Comparison of ENCODE assay signal across 22 mouse cellular contexts in genomic region chr16:10911061-10911460, GRCm38 (mm10).
DNase-seq lines count a peak whose midpoint lies in the region; ATAC-seq lines count a peak whose summit lies in the region.
"Had no signal": no experiment of that assay in that cellular context is flagged by ENCODE, and none has a peak within 500 bp of the region (broad histone marks: within the 10 kb centered on the region; RNA-seq: fewer than 3 reads in every experiment).

No protein-coding gene starts in this region.

- H3K4me1 ChIP-seq in heart, embryonic 11.5 days (ENCODE audit: control insufficient read depth, insufficient read depth, low read length), result no peaks in the 10 kb centered on the region
- peaks cover 13% of the 10 kb centered on the region for H3K4me1 ChIP-seq in heart, embryonic 10.5 days

- no peaks in the 10 kb centered on the region for H3K9me3 ChIP-seq in heart, embryonic 11.5 days (replicated peaks; ENCODE audit: control insufficient read depth, low read length)
- no peaks in the 10 kb centered on the region for H3K9me3 ChIP-seq in heart, embryonic 10.5 days
- H3K9me3 ChIP-seq: G1E had no signal

- no peak overlapping the region for H3K4me2 ChIP-seq in heart, embryonic 11.5 days

- no peaks in the 10 kb centered on the region for H3K36me3 ChIP-seq in heart, embryonic 11.5 days (ENCODE audit: control insufficient read depth, insufficient read depth, low read length)
- H3K36me3 ChIP-seq in heart, embryonic 10.5 days, result no peaks in the 10 kb centered on the region
- H3K36me3 ChIP-seq: G1E had no signal

- H3K27me3 ChIP-seq in heart, embryonic 11.5 days (ENCODE audit: control insufficient read depth, insufficient read depth, low read length), result no peaks in the 10 kb centered on the region
- H3K27me3 ChIP-seq in heart, embryonic 10.5 days (ENCODE audit: insufficient read depth, poor library complexity, severe bottlenecking), result no peaks in the 10 kb centered on the region
- H3K27me3 ChIP-seq: CH12.LX, Patski had no signal

- peak; percentile 53 to 71 for DNase-seq in adrenal gland, adult (ENCODE audit: inconsistent age in 2 of 2, low spot score in 1 of 2)
- DNase-seq in adrenal gland, postnatal 14 days, result no peak
- peak; percentile 45 for DNase-seq in adrenal gland, adult 2 months
- DNase-seq in adrenal gland, adult 8-10 months, result no peak
- peak; percentile 29 to 43 for DNase-seq in adrenal gland, postnatal 36 days
- no peak for DNase-seq in adrenal gland, adult 18-20 months (ENCODE audit: low spot score in 2 of 2)
- no peak for DNase-seq in heart, embryonic 10.5 days (ENCODE audit: low spot score)
- DNase-seq: B cell, adult 2 months; cerebellum, adult 11 months; cerebellum, adult 11-12 months; cerebellum, adult 18-20 months; cerebellum, adult 2 months; cerebellum, adult 8-10 months; cerebellum, adult 9-10 months; cerebellum, adult 9-11 months; cerebellum, postnatal 10 days had no signal

- H3K9ac ChIP-seq in heart, embryonic 11.5 days (ENCODE audit: low read depth, low read length), result no peak overlapping the region

- WGBS in heart, embryonic 11.5 days (ENCODE audit: insufficient replicate concordance), result 79% methylated on average over 2 of the region's 2 CpGs
- 88% methylated on average over 2 of the region's 2 CpGs for WGBS in heart, embryonic 10.5 days

- H3K27ac ChIP-seq in heart, embryonic 11.5 days (ENCODE audit: low read depth, low read length), result peak overlapping the region; percentile 2; the same call in 1 of the 2 replicates
- H3K27ac ChIP-seq in heart, embryonic 10.5 days, result no peak overlapping the region

- ATAC-seq in heart, embryonic 11.5 days (replicated peaks; ENCODE audit: insufficient number of reproducible peaks, low FRiP score, low TSS enrichment), result no peak
- ATAC-seq: activated CD4-positive, CD25-positive, alpha-beta regulatory T cell, adult 4 months; CD4-positive, CD25-positive, alpha-beta regulatory T cell, adult 4 months; Patski had no signal

- no peak overlapping the region for H3K4me3 ChIP-seq in heart, embryonic 11.5 days (ENCODE audit: low read depth, low read length)
- H3K4me3 ChIP-seq in heart, embryonic 10.5 days, result no peak overlapping the region

Comparison
In these comparisons a context has a peak if more than half of its experiments do, and no peak if none do; other contexts are left out.
1. DNase-seq: peak in adrenal gland, adult (2 of 2), adrenal gland, adult 2 months (single experiment) and adrenal gland, postnatal 36 days (2 of 2); none in adrenal gland, postnatal 14 days (single experiment), adrenal gland, adult 8-10 months (single experiment), adrenal gland, adult 18-20 months (0 of 2) and heart, embryonic 10.5 days (single experiment).